Mouse (Mus musculus): ENCODE results near the gene Gdf3. TPM values are rescaled to one million over a fixed set of nuclear protein-coding genes. Genes with fewer than 3 reads are reported as not detected.
"Not testable (repeated sequence)": the region's sequence is repeated elsewhere in the genome, so short reads cannot be mapped to it uniquely, and the experiment has no call there.

Gdf3 gene
- total and polyA plus RNA-seq, 2 experiments: 0.05 TPM; not detected in 1

GRCm38 (mm10) chr6:122579086-122579485, 30.8 kb downstream of the Gdf3 start:
- Histone ChIP-seq H3K27ac (replicated peaks; ENCODE audit: insufficient read depth, low read depth, low read length) (no peak overlapping the region), H3K9ac (ENCODE audit: low read depth, low read length) (no peak overlapping the region), H3K36me3 (ENCODE audit: control insufficient read depth, insufficient read depth, low read length) (peaks cover 29% of the 10 kb centered on the region), H3K27me3 (ENCODE audit: control insufficient read depth, insufficient read depth, low read length) (no peaks in the 10 kb centered on the region), H3K79me2 (ENCODE audit: control insufficient read depth, insufficient read depth, low read length) (no peaks in the 10 kb centered on the region), H3K4me1 (ENCODE audit: control insufficient read depth, insufficient read depth, low read length) (no peaks in the 10 kb centered on the region), H3K4me3 (ENCODE audit: insufficient read depth, low read depth, low read length) (no peak overlapping the region)
- no peak for DNase-seq (ENCODE audit: extremely low read depth, low read depth, low spot score)
- TF ChIP-seq CTCF (IDR thresholded peaks at IDR 0.05; ENCODE audit: low read depth, low read length) (no peak), POLR2A (IDR thresholded peaks at IDR 0.05; ENCODE audit: extremely low read depth, insufficient read depth, low read length) (no peak)
- WGBS: 89% methylated on average over 1 of the region's 1 CpGs

- Histone ChIP-seq H3K9ac (ENCODE audit: low read depth, low read length) (no peak overlapping the region), H3K79me2 (ENCODE audit: control insufficient read depth, insufficient read depth, low read length) (no peaks in the 10 kb centered on the region), H3K27ac (replicated peaks; ENCODE audit: insufficient read depth, low read depth, low read length) (no peak overlapping the region), H3K27me3 (ENCODE audit: control insufficient read depth, insufficient read depth, low read length) (no peaks in the 10 kb centered on the region), H3K4me1 (ENCODE audit: control insufficient read depth, insufficient read depth, low read length) (no peaks in the 10 kb centered on the region; the same call in 1 of the 2 replicates), H3K4me3 (ENCODE audit: insufficient read depth, low read depth, low read length) (no peak overlapping the region), H3K36me3 (ENCODE audit: control insufficient read depth, insufficient read depth, low read length) (peaks cover 24% of the 10 kb centered on the region)
- no peak for TF ChIP-seq CTCF (IDR thresholded peaks at IDR 0.05; ENCODE audit: low read depth, low read length)
- no peak for TF ChIP-seq POLR2A (IDR thresholded peaks at IDR 0.05; ENCODE audit: extremely low read depth, insufficient read depth, low read length)
- 88% methylated on average over 3 of the region's 3 CpGs for WGBS
- DNase-seq (ENCODE audit: extremely low read depth, low read depth, low spot score): no peak
Observed at GRCm38 (mm10) chr6:122577030-122577429, 32.9 kb downstream of the Gdf3 start.

- peaks cover 15% of the 10 kb centered on the region for H3K36me3 ChIP-seq (ENCODE audit: control insufficient read depth, insufficient read depth, low read length)
- not testable (repeated sequence) for H3K79me2 ChIP-seq (ENCODE audit: control insufficient read depth, insufficient read depth, low read length); DNase-seq (ENCODE audit: extremely low read depth, low read depth, low spot score); H3K4me1 ChIP-seq (ENCODE audit: control insufficient read depth, insufficient read depth, low read length); H3K4me3 ChIP-seq (ENCODE audit: insufficient read depth, low read depth, low read length); H3K27me3 ChIP-seq (ENCODE audit: control insufficient read depth, insufficient read depth, low read length); H3K27ac ChIP-seq (replicated peaks; ENCODE audit: insufficient read depth, low read depth, low read length); H3K9ac ChIP-seq (ENCODE audit: low read depth, low read length)
- 89% methylated on average over 1 of the region's 1 CpGs for WGBS
Observed at GRCm38 (mm10) chr6:122575037-122575436, 34.9 kb downstream of the Gdf3 start.

GRCm38 (mm10) chr6:122571617-122571959, 38.3 kb downstream of the Gdf3 start:
- no peaks in the 10 kb centered on the region for H3K36me3 ChIP-seq (ENCODE audit: control insufficient read depth, insufficient read depth, low read length)
- WGBS: 13% methylated on average over 3 of the region's 3 CpGs
- no peak overlapping the region for H3K4me3 ChIP-seq (ENCODE audit: insufficient read depth, low read depth, low read length)
- no peak overlapping the region for H3K9ac ChIP-seq (ENCODE audit: low read depth, low read length)
- H3K79me2 ChIP-seq (ENCODE audit: control insufficient read depth, insufficient read depth, low read length): no peaks in the 10 kb centered on the region
- peaks cover 4% of the 10 kb centered on the region for H3K4me1 ChIP-seq (ENCODE audit: control insufficient read depth, insufficient read depth, low read length)
- no peaks in the 10 kb centered on the region for H3K27me3 ChIP-seq (ENCODE audit: control insufficient read depth, insufficient read depth, low read length)
- peak overlapping the region; percentile 41; the same call in 1 of the 2 replicates for H3K27ac ChIP-seq (replicated peaks; ENCODE audit: insufficient read depth, low read depth, low read length)
- no peak for TF ChIP-seq POLR2A (IDR thresholded peaks at IDR 0.05; ENCODE audit: extremely low read depth, insufficient read depth, low read length)
- TF ChIP-seq CTCF (IDR thresholded peaks at IDR 0.05; ENCODE audit: low read depth, low read length): no peak
- DNase-seq (ENCODE audit: extremely low read depth, low read depth, low spot score): no peak

GRCm38 (mm10) chr6:122570695-122571616, 38.9 kb downstream of the Gdf3 start:
- no peaks in the 10 kb centered on the region for H3K79me2 ChIP-seq (ENCODE audit: control insufficient read depth, insufficient read depth, low read length)
- TF ChIP-seq POLR2A (IDR thresholded peaks at IDR 0.05; ENCODE audit: extremely low read depth, insufficient read depth, low read length) (no peak), CTCF (IDR thresholded peaks at IDR 0.05; ENCODE audit: low read depth, low read length) (no peak)
- H3K4me3 ChIP-seq (ENCODE audit: insufficient read depth, low read depth, low read length): no peak overlapping the region
- H3K4me1 ChIP-seq (ENCODE audit: control insufficient read depth, insufficient read depth, low read length): peaks cover 4% of the 10 kb centered on the region
- no peak overlapping the region for H3K9ac ChIP-seq (ENCODE audit: low read depth, low read length)
- no peaks in the 10 kb centered on the region for H3K36me3 ChIP-seq (ENCODE audit: control insufficient read depth, insufficient read depth, low read length)
- no peaks in the 10 kb centered on the region for H3K27me3 ChIP-seq (ENCODE audit: control insufficient read depth, insufficient read depth, low read length)
- peak overlapping the region; percentile 55; the same call in 1 of the 2 replicates for H3K27ac ChIP-seq (replicated peaks; ENCODE audit: insufficient read depth, low read depth, low read length)
- 27% methylated on average over 8 of the region's 8 CpGs for WGBS
- DNase-seq (ENCODE audit: extremely low read depth, low read depth, low spot score): peak; percentile 90

GRCm38 (mm10) chr6:122569762-122570161, 40.1 kb downstream of the Gdf3 start:
- Histone ChIP-seq H3K4me3 (ENCODE audit: insufficient read depth, low read depth, low read length) (no peak overlapping the region), H3K27me3 (ENCODE audit: control insufficient read depth, insufficient read depth, low read length) (no peaks in the 10 kb centered on the region), H3K79me2 (ENCODE audit: control insufficient read depth, insufficient read depth, low read length) (no peaks in the 10 kb centered on the region), H3K27ac (replicated peaks; ENCODE audit: insufficient read depth, low read depth, low read length) (no peak overlapping the region), H3K36me3 (ENCODE audit: control insufficient read depth, insufficient read depth, low read length) (no peaks in the 10 kb centered on the region), H3K9ac (ENCODE audit: low read depth, low read length) (no peak overlapping the region), H3K4me1 (ENCODE audit: control insufficient read depth, insufficient read depth, low read length) (peaks cover 4% of the 10 kb centered on the region)
- TF ChIP-seq CTCF (IDR thresholded peaks at IDR 0.05; ENCODE audit: low read depth, low read length) (no peak), POLR2A (IDR thresholded peaks at IDR 0.05; ENCODE audit: extremely low read depth, insufficient read depth, low read length) (no peak)
- DNase-seq (ENCODE audit: extremely low read depth, low read depth, low spot score): no peak
- WGBS: 76% methylated on average over 1 of the region's 1 CpGs
